Mouse (Mus musculus): ENCODE measurements around the gene Sash3.

Sash3 gene

DNA sequence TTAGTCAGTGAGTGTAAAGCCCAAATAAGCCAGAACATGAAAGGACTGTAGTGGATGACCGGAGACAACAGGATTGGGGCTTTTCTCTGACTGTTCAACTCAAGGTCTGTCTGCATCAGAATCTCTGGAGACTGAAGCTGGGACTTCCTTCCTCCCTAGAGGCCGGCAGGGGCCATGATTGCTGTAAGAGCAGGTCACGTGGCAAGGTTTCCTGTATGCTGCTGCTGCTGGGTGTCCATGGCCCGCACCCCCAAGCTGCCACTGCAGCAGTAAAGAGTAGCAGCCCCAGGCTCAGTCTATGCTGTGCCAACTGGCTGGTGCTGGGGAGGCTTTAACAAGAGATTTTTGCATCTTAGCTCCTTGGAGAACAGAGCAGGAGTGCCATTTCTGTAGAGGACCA, at the start of gene Sash3:
TSS of gene Sash3 (plus strand) at position 175 of the 400 bp plus-strand sequence.
- no peak for DNase-seq (ENCODE audit: low spot score in 2 of 2)

DNA sequence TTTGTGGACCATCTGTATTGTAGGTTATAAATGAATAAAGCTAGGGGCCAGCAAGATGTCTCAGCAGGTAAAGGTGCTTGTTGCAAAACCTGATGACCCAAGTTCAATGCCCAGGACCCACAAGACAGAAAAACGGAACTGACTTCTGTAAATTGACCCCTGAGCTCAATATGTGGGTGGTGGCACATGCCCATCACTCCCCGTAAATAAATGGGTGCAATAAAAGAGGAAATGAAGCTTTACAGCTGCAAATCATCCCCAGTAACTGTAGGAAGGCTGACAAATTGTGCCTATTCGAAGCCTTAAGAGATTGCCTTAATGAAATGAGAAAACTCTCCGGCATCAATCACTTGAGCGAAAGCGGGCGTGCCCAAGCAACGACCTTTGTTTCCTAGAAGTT, 49.7 kb upstream of the Sash3 start:
- no peak for DNase-seq (ENCODE audit: low spot score in 2 of 2)

DNA sequence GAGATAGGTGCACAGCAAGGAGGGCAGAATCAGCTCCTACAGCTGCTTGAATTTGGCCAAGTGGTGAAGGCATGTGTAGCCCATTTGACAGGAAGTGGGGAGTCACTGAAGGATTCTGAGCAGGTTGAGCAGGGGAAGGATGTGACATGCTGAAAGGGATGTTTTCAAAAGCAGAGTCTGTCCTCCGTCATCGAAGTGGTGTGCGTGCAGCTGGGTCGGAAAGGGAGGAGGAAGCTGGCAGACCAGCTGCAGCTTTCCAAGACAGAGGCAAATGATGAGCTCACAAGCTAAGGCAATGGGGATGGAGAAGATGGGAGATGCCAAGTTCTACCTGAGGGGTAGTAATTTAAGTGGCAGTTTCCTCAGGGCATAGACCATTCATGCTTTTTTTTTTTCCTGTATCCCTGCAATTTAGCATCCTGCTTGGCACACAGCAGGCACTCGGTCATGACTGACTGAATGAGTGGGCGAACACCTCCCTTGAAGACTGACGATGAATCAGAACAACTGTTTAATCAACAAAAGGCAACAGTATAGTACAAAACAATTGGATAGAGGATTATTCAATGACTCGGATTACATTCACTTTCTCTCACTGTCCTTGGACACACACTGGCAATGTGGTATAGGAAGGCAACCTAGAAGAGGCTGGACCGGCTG, 47.6 kb upstream of the Sash3 start:
- no peak for DNase-seq (ENCODE audit: low spot score in 2 of 2)

DNA sequence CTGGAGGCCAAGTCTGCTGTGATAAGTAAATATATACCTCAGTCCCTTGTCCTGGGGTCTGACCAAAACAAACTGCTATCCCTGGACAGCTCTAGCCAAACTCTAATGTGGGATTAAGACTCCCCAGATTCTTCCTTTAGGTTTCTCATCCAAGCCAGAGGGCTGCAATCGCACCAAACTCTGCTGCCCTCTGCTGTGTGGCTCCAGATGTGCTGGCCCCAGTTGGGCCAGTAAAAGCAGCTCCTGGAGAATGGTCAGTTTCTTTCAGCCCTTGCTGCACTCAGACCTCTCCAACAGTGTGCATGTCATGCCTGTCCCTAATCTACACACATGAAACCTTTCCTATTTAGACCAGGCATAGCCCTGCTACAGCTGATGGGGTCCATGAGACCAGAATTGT, 46.4 kb upstream of the Sash3 start:
- no peak for DNase-seq (ENCODE audit: low spot score in 2 of 2)

DNA sequence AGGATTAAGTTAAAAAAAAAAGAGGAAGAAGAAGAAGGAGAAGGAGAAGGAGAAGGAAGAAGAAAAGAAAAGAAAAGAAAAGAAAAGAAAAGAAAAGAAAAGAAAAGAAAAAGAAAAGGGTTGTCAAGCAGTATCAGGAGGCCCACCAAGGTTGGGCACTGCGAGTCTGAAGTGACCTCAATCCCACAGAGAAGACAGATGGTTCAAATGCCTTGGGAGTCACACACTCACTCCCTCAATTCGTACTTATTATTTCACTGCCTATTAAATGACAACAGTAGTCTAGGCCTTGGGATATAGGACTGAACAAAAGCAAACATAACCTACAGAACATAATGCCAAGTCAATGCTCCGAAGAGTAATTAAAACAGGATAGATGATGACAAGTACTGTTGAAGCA, 43.0 kb upstream of the Sash3 start:
- no peak for DNase-seq (ENCODE audit: low spot score in 2 of 2)

DNA sequence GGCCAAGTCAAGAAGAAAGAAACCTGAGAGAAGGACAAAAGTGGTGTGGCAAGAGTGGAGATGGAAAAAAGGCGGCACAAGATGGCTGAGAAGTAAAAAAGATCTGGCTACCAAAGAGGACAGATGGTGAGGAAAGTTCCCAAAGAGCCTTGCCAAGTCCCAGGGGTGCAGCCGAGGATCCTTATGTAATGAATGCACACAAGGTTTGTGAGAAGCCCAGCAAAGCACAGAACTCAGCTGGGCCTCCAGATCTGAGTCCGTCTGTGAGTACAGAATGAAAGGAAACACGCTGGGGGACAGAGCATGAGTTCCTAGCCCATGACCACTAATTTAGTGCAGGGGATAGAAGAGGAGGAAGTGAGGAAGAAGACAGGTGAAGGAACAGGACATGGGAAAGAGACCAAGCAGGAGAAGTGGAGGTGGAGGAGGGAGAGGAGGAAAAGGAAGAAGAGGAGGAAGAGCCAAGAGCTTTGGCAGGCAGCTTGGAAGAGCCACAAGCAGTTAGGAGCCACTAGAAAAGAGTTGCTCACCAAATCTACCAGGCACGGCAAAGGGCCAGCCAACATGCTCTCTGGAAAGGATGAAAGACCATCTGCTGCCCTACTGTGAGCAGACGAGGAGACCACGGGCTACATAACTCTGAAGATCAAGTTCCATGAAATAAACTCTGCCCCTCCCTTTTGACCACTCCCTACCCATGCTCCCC, 41.3 kb upstream of the Sash3 start:
- DNase-seq (ENCODE audit: low spot score in 2 of 2), result peak; percentile 30 to 64

DNA sequence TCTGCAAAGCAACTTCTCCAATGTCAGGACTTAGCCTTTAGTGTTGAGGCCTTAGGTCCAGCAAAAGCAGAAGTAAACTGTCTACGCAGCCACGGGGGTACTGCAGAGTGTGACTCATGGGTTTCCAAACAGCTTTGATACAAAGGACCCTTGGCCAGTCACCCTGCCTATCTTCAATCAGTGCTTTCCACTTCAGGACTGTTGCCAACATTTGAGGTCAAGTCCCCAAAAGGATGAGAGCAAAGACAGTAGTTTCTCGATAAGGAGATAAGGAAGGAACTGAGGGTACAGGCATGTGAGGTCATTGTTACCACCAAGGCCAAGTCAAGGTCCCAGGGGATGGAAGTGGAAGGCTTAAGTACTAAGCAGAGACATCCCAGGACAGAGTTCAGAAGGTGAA, 40.0 kb upstream of the Sash3 start:
- no peak for DNase-seq (ENCODE audit: low spot score in 2 of 2)

DNA sequence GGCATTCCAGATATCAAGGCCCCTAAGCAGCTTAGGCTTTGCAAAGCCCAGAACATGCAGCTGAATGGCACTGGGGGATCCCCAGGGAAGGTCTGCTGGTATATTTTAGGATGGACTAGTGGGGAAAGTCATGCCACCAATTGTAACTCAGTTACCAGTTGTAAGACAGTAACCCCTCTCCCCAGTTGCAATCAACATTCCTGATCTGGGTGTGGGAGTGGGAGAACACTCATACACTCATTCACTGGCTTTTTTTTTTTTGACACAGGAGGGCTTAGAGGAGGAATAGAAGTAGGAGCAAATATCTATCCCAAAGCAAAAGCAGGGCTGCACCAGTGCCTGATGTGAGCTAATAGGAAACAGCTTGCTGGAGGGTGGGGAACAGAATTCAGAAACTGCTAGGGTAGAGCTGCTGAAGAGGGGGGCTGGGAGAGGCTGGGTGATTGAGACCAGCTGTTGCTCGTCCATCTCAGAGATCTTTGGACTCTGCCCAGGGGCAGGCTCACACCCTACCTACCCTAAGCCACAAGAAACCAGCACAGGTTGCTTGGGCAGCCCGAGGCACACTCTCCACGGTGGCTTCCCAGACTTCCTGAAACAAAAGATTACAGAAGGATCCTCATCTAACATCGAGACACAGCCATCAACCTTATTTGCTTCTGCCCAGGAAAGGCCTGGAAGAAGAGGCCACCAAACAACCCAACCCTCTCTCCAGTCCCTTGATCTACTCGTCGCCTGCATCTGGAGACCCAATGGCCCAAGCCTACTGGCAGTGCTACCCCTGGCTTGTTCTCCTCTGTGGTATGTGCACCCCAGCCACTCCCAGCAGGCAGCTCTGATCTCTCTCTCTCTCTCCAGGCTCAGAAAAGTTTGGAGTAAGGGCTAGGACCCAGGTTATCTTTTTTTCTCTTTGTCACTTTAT, 37.6 kb upstream of the Sash3 start, which contains the start of gene Xpnpep2:
TSS of gene Xpnpep2 (plus strand) at position 332 of the 922 bp plus-strand sequence.
- no peak for DNase-seq (ENCODE audit: low spot score in 2 of 2)

DNA sequence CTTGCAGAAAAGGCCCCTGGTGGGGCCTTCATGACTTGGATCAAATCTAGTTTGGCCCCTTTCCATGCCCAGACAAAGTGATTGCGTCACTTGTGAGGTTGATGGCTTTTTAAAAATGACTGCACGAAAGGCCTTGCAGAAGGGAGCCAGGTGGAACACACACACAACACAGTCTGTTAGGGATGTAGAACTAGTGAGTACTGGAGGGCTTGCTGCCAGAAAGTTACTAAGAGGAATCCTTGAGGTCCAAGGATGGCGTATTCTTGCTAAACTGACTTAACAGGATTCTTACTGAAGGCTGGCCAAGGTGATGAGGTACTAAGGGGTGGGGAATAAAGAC, 37.0 kb upstream of the Sash3 start:
- DNase-seq (ENCODE audit: low spot score in 2 of 2), result no peak

DNA sequence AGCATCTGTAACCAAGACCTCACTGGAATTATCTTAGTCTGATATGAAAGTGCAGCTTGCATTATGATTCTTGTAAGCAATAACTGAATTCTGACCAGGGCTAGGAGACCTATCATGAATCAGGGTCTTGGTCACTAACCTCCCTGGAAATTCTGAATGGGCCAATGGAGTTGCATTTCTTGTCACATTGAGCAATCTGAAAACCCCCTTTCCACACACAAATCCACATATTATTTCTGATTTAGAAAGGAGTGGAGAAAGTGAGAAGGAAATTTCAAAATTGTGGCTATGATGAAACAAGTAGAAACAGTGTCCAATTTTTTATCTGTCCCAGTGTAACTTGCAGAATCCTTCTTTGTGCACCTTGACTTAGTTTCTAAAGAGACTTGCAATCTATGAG, 26.9 kb upstream of the Sash3 start:
- DNase-seq (ENCODE audit: low spot score in 2 of 2), result no peak

DNA sequence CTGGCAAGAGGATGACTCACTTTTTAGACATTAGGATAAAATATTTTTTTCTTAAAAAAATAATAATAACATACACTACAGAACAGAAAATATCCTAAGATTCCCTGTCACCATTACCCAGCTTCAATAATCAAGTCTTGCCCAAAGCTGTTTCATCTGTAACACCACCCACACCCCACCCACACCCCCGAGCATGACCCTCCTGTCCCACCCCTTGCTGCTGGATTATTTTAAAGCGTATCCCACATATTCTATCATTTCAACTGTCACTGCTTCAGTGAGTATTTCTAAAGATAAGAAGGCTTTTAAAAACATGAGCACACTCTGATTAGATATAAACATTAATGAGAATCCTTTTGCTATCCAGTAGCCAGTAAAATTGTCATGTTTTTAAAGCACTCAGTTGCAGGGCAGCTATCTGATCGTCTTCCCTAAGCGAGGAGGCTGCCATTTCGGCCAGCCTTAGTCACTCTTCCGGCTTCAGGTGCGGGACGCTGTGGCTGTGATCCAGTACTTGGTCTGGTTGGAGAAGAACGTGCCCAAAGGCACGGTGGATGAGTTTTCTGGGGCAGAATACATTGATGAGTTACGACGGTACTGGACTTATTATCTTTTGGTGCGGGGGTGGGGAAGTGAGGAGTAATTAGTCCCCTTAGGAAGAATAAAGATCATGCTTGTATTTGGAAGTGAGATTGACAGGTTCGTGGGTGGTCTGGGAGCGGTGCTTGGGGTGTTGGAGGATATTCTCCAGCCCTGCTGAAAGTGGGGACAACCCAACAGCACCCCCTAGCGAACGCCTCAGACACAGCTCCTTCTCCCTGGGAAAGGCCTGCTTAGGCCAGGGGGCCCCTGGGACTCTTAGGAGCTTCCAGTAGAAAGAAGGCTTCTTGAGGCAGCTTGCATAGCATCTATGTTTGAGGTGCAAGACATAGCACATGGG, 21.8 kb upstream of the Sash3 start:
- DNase-seq (ENCODE audit: low spot score in 2 of 2), result peak; percentile 47 to 61

DNA sequence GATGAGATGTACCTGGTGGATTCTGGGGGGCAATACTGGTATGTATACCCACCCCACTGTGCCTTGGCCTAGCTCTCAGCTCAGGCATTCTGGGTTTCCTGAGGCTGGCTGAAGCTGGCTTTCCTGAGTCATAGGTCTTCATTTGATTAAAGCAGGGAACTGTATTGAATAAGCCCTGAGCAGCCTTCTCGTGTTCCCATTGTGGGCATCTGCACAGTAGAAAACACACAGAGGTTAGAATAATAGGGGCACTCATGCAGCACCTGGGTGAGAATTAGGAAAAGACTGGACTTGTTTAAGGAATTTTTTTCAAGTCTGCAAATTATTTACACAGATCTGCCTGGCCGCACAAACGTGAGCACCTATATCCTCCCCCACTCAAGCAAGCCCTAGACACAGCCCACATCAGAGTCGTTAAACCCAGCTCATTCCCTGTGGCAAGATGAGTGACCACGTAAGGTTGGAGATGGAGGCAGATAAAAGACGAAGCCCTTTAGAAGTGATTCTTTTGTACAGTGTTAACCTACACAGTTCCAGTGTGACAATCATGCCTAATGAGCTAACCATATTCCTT, 19.2 kb upstream of the Sash3 start:
- no peak for DNase-seq (ENCODE audit: low spot score in 2 of 2)

DNA sequence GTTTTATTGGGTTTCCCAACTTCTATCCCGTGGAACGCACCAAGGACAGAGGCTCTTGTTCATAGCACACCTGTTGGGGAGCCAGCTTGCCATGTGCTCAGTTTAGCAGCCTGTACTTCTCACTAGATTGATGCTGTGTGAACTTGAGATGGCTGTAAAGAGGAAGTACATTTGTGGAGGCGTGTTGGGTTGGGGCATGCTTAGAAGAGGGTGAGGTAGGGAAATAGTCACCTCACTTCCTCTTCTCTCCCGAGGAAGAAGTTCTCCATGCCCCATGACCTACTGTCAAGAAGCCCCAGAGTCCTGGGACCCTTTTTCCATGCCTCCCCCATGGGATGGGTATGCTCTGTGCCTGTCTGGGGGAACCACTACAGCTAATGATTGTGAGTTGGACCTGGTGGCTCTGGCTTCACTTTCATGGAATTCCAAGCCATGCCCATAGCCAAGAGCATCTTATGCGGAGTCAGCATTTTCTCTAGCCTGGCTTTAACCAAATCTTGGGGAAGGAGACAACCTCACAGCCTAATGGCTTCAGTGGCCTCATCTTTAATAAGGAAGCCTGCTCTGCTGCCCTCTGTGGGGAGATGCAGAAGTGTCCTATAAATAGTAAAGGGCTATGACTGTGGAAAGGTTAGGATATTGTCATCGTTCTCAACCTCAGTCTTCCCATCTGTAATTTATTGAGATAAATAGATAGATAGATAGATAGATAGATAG, 18.6 kb upstream of the Sash3 start:
- no peak for DNase-seq (ENCODE audit: low spot score in 2 of 2)

DNA sequence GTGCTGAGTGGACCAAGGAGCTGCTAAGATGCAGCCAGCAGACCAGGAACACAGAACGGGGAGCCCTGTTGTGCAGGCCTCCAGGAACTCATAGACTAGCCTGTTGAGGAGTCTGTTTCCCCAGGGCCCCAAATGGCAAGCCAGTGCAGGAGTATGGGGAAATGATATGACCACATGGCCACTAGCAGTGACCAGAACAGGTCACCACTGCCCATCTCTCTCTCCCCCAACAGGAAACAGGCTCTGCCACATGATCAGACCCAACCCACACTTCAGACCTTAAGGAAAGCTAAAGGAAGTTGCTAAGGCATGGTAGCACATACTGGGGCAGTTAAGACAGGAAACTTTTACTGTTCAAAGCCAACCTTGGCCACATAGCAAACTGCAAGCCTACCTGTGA, 17.1 kb upstream of the Sash3 start:
- DNase-seq (ENCODE audit: low spot score in 2 of 2), result no peak

DNA sequence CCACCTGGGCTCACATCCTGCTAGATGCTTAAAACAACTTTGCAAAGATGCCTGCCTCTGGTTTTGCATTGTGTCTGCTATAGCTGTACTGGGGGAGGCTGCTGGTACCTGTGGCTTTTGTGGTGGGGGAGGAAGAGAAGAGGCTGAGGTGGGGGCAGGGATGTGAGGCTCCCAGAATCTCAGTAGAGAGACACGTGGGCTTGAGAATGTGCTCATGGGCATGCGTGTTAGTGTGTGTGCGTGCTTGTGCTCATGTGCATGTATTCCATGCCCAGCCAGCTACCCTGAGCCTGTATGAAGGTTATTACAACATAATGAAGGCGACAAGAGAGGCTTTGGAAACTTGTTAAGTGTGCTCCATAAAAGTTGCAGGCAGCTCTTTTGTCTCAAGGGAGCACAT, 9.3 kb upstream of the Sash3 start:
- DNase-seq (ENCODE audit: low spot score in 2 of 2), result no peak

DNA sequence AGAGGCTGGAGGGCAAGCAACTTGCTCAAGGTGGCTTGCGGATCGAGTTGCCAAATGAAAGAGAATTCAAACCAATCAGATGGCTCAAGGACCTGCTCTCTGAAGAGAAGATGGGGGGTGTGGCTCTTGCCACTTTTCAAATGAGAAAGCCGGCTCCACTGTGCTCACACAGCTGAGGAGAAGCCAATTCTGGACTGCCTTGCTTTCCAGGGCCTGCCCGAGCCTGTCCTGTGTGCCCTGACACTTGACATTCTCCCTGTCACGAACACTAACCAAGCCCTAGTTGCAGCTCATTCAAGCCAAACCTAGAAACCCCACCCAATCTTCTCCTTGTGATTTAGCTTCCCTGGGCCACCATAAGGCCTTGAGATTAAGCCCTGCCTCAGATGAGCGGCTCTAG, 8.2 kb upstream of the Sash3 start:
- no peak for DNase-seq (ENCODE audit: low spot score in 2 of 2)

DNA sequence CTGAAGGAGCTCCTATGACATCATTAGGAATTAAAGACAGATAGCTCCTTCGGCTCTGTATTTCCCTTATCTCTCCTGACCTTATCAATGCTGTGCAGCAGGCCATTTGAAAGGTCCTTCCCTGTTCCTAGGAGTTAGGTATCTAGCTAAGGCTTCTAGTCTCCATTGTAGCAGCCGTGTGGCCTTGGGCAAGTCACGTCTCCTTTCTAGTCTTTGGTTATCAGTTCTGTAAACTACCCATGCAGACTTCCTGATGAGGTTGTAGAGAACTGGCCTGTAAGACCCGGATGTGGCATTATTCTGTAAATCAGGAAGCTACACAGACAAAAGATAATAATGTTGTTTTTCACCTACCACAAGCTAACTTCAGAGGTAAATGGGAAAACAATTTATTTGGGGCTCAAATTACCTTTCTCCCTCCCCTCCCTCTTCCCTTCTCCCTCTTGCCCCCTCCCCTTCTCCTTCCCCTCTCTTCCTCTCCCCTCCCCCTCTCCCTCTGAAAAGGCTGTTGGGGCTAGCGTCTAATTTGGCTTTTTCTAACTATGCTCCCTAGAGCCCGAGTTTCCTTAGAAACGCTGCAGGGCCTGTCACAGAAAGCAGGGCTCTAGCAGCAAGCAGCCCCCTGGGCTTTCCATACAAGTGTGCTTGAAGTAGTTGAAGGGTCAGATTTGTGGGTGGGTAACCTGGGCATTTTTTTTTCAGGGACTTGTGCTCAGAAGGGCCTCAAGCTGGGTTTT, 7.5 kb upstream of the Sash3 start:
- DNase-seq (ENCODE audit: low spot score in 2 of 2), result no peak

DNA sequence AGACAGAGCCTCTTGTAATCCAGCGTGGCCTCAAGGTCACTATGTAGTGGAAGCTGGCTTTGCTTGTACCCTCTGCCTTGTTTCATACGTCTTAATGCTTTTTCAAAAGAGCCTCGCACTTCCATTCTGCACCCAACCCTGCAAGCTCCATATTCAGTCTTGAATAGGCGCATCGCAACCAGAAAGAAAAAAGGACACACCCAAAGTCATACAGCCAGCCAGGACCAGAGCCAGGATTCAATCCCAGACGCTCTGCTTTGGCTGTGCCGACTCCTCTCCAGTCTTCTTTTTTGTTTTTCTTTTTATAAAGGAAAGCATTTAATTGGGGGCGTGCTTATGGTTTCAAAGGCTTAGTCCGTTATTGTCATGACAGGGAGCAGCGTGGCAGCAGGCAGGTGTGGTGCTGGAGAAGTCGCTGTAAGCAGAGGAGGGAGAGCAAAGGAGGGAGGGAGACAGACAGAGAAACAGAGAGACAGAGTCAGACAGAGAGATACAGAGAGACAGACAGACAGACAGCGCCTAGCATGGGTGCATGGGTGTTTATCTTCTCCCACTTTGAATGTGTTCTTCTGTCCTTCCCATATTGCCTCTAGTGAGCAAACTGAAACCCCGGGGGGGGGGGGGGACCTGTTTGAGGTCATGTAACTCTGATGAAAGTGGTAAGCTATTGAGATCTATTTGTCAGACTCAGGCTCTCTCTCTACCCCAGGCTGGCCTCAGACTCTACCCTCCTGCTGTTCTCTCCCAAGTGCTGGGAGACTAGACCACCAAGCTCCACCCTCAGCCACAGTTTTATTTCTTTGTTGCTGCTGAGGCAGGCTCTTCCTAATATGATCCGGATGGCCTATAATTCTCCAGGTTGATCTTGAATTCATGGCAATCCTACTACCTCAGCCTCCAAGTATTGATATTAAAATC, 6.6 kb upstream of the Sash3 start:
- no peak for DNase-seq (ENCODE audit: low spot score in 2 of 2)

Measured in frontal cortex, postnatal 36 days (tissue).